28 mouse cellular contexts compared by ENCODE assay signal in the genomic region with DNA sequence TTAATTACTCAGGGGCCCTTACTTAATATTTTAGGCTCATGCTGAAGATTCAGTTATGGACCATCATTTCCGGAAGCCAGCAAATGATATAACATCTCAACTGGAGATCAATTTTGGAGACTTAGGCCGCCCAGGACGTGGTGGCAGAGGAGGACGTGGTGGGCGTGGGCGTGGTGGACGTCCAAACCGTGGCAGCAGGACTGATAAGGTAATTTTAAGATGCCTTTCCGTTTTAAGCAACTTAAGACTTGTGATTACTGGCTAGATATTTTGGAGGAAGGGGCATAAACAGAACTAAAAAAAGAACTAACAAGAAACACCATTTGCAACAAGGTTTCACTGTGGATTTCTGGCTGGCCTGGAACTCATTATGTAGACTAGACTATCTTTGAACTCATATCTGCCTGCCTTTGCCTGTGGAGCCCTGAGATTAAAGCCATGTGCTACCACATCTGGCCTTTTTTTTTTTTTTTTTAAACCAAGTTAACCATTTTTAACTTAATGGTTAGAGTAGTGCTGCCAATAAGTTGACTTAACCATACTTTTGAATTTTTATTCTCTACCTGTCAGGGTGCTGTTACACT. TPM values are rescaled to one million over a fixed set of nuclear protein-coding genes. Genes with fewer than 3 reads are reported as not detected.
DNase-seq lines count a peak whose midpoint lies in the region; ATAC-seq lines count a peak whose summit lies in the region.
"Had no signal": no experiment of that assay in that cellular context is flagged by ENCODE, and none has a peak within 500 bp of the region (broad histone marks: within the 10 kb centered on the region; RNA-seq: fewer than 3 reads in every experiment).

No protein-coding gene starts in this region.

- H3K4me3 ChIP-seq in embryonic facial prominence, embryonic 11.5 days (ENCODE audit: low read depth, low read length), result no peak overlapping the region
- no peak overlapping the region for H3K4me3 ChIP-seq in embryonic facial prominence, embryonic 10.5 days
- H3K4me3 ChIP-seq in liver, embryonic 15.5 days (replicated peaks), result no peak overlapping the region
- H3K4me3 ChIP-seq in hindbrain, embryonic 16.5 days (ENCODE audit: low read length), result no peak overlapping the region
- H3K4me3 ChIP-seq: embryonic facial prominence, embryonic 13.5 days; erythroblast, embryonic 14.5 days; forebrain, embryonic 12.5 days; hindbrain, embryonic 10.5 days; hindbrain, embryonic 15.5 days; lung, embryonic 15.5 days; midbrain, embryonic 12.5 days; neural tube, embryonic 13.5 days; stomach, embryonic 15.5 days had no signal

- no peak overlapping the region for H3K4me2 ChIP-seq in embryonic facial prominence, embryonic 11.5 days (ENCODE audit: low read depth, low read length)
- no peak overlapping the region for H3K4me2 ChIP-seq in liver, embryonic 15.5 days
- no peak overlapping the region for H3K4me2 ChIP-seq in hindbrain, embryonic 16.5 days (ENCODE audit: low read length)
- H3K4me2 ChIP-seq: embryonic facial prominence, embryonic 13.5 days; forebrain, embryonic 12.5 days; hindbrain, embryonic 15.5 days; lung, embryonic 15.5 days; midbrain, embryonic 12.5 days; neural tube, embryonic 13.5 days; stomach, embryonic 15.5 days had no signal

- ATAC-seq in embryonic facial prominence, embryonic 11.5 days (replicated peaks; ENCODE audit: insufficient number of reproducible peaks, low FRiP score, low TSS enrichment, low read depth), result no peak
- ATAC-seq in granulocyte monocyte progenitor cell, adult 5-6 weeks (replicated peaks; ENCODE audit: poor library complexity, severe bottlenecking), result 0 out of 2 replicates have a peak, but pooled peaks have one; percentile 30
- peak; percentile 47; the same call in 1 of the 2 replicates for ATAC-seq in liver, embryonic 15.5 days (ENCODE audit: insufficient read depth)
- ATAC-seq in hindbrain, embryonic 16.5 days, result no peak
- ATAC-seq: forebrain, postnatal 0 days had no signal

- WGBS in embryonic facial prominence, embryonic 11.5 days, result 75% methylated on average over 9 of the region's 9 CpGs
- 85% methylated on average over 9 of the region's 9 CpGs for WGBS in embryonic facial prominence, embryonic 10.5 days
- WGBS in liver, embryonic 15.5 days (ENCODE audit: insufficient replicate concordance), result 22% methylated on average over 9 of the region's 9 CpGs
- WGBS in hindbrain, embryonic 16.5 days, result 92% methylated on average over 9 of the region's 9 CpGs

- DNase-seq in embryonic facial prominence, embryonic 11.5 days (ENCODE audit: low spot score), result peak; percentile 59
- no peak for DNase-seq in embryonic facial prominence, embryonic 10.5 days (ENCODE audit: low spot score)
- peak; percentile 33 for DNase-seq in MEL-GATA-1-ER (ENCODE audit: extremely low read depth, low read depth)
- DNase-seq in left cerebral cortex, adult 9 months (ENCODE audit: low spot score in 2 of 2), result no peak
- no peak for DNase-seq in gastrocnemius, adult 18-20 months (ENCODE audit: low spot score)
- DNase-seq: adrenal gland, adult 8-10 months; cerebellum, adult 18-20 months; cerebellum, postnatal 10 days; forebrain, postnatal 0 days; gastrocnemius, postnatal 10 days; heart, postnatal 14 days; kidney, adult 2 months; kidney, postnatal 36 days; layer of hippocampus, postnatal 36 days; thymus, adult 18-20 months; thymus, postnatal 25 days had no signal

- H3K27ac ChIP-seq in embryonic facial prominence, embryonic 11.5 days (replicated peaks; ENCODE audit: low read depth, low read length), result no peak overlapping the region
- no peak overlapping the region for H3K27ac ChIP-seq in embryonic facial prominence, embryonic 10.5 days (replicated peaks)
- no peak overlapping the region for H3K27ac ChIP-seq in liver, embryonic 15.5 days (replicated peaks)
- no peak overlapping the region for H3K27ac ChIP-seq in hindbrain, embryonic 16.5 days (ENCODE audit: low read depth, low read length)
- H3K27ac ChIP-seq: embryonic facial prominence, embryonic 13.5 days; forebrain, embryonic 12.5 days; hindbrain, embryonic 10.5 days; hindbrain, embryonic 15.5 days; lung, embryonic 15.5 days; midbrain, embryonic 12.5 days; neural tube, embryonic 13.5 days; stomach, embryonic 15.5 days had no signal

- H3K36me3 ChIP-seq in embryonic facial prominence, embryonic 11.5 days (replicated peaks; ENCODE audit: control insufficient read depth, insufficient read depth, low read depth, low read length), result no peaks in the 10 kb centered on the region; the same call in 1 of the 2 replicates
- peaks cover 96% of the 10 kb centered on the region for H3K36me3 ChIP-seq in embryonic facial prominence, embryonic 10.5 days (replicated peaks)
- peaks cover 68% of the 10 kb centered on the region for H3K36me3 ChIP-seq in liver, embryonic 15.5 days (replicated peaks)
- peaks cover 13% of the 10 kb centered on the region for H3K36me3 ChIP-seq in hindbrain, embryonic 16.5 days (ENCODE audit: control insufficient read depth, insufficient read depth, low read length)
- H3K36me3 ChIP-seq: stomach, embryonic 15.5 days had no signal

- H3K9me3 ChIP-seq in embryonic facial prominence, embryonic 11.5 days (replicated peaks; ENCODE audit: control insufficient read depth, low read length), result no peaks in the 10 kb centered on the region
- H3K9me3 ChIP-seq in embryonic facial prominence, embryonic 10.5 days, result no peaks in the 10 kb centered on the region
- H3K9me3 ChIP-seq in liver, embryonic 15.5 days (replicated peaks), result no peaks in the 10 kb centered on the region
- no peaks in the 10 kb centered on the region for H3K9me3 ChIP-seq in hindbrain, embryonic 16.5 days (ENCODE audit: control insufficient read depth, low read length)
- H3K9me3 ChIP-seq: embryonic facial prominence, embryonic 13.5 days; forebrain, embryonic 12.5 days; hindbrain, embryonic 10.5 days; hindbrain, embryonic 15.5 days; lung, embryonic 15.5 days; midbrain, embryonic 12.5 days; neural tube, embryonic 13.5 days; stomach, embryonic 15.5 days had no signal

- no peak overlapping the region for H3K9ac ChIP-seq in embryonic facial prominence, embryonic 11.5 days (replicated peaks; ENCODE audit: low read length)
- no peak overlapping the region for H3K9ac ChIP-seq in liver, embryonic 15.5 days
- no peak overlapping the region for H3K9ac ChIP-seq in hindbrain, embryonic 16.5 days (ENCODE audit: low read depth, low read length)
- H3K9ac ChIP-seq: embryonic facial prominence, embryonic 13.5 days; forebrain, embryonic 12.5 days; forebrain, postnatal 0 days; hindbrain, embryonic 15.5 days; lung, embryonic 15.5 days; midbrain, embryonic 12.5 days; neural tube, embryonic 13.5 days; stomach, embryonic 15.5 days had no signal

- no peaks in the 10 kb centered on the region for H3K27me3 ChIP-seq in embryonic facial prominence, embryonic 11.5 days (ENCODE audit: control insufficient read depth, insufficient read depth, low read length)
- no peaks in the 10 kb centered on the region for H3K27me3 ChIP-seq in embryonic facial prominence, embryonic 10.5 days (replicated peaks; ENCODE audit: low read depth, poor library complexity, severe bottlenecking)
- no peaks in the 10 kb centered on the region for H3K27me3 ChIP-seq in liver, embryonic 15.5 days
- H3K27me3 ChIP-seq in hindbrain, embryonic 16.5 days (replicated peaks; ENCODE audit: control insufficient read depth, insufficient read depth, low read length), result no peaks in the 10 kb centered on the region
- H3K27me3 ChIP-seq: embryonic facial prominence, embryonic 13.5 days; forebrain, embryonic 12.5 days; hindbrain, embryonic 15.5 days; lung, embryonic 15.5 days; midbrain, embryonic 12.5 days; neural tube, embryonic 13.5 days; stomach, embryonic 15.5 days had no signal

- no peaks in the 10 kb centered on the region for H3K4me1 ChIP-seq in embryonic facial prominence, embryonic 11.5 days (ENCODE audit: control insufficient read depth, insufficient read depth, low read length)
- no peaks in the 10 kb centered on the region for H3K4me1 ChIP-seq in embryonic facial prominence, embryonic 10.5 days
- H3K4me1 ChIP-seq in liver, embryonic 15.5 days (replicated peaks), result peaks cover 9% of the 10 kb centered on the region; the same call in 1 of the 2 replicates
- no peaks in the 10 kb centered on the region for H3K4me1 ChIP-seq in hindbrain, embryonic 16.5 days (ENCODE audit: control insufficient read depth, insufficient read depth, low read depth, low read length)
- H3K4me1 ChIP-seq: forebrain, embryonic 12.5 days; hindbrain, embryonic 10.5 days; hindbrain, embryonic 15.5 days; lung, embryonic 15.5 days; midbrain, embryonic 12.5 days; neural tube, embryonic 13.5 days; stomach, embryonic 15.5 days had no signal

RNA-seq across cellular contexts. Expression of a gene that starts 43.7 kb away (rescaled TPM):
- 640 and 669 TPM in 2 replicates for polyA plus RNA-seq in embryonic facial prominence, embryonic 11.5 days (2014; fragmentation: Nextera tagmentation; extraction: Ambion mirVana)
- polyA plus RNA-seq in embryonic facial prominence, embryonic 10.5 days (2016; fragmentation: Nextera tagmentation; extraction: Ambion mirVana), result 503 and 518 TPM in 2 replicates
- 799 and 903 TPM in 2 replicates for total RNA-seq in granulocyte monocyte progenitor cell, adult 5-6 weeks (2014; fragmentation: Nextera tagmentation)
- 2,516 and 2,875 TPM in 2 replicates for total RNA-seq in granulocyte monocyte progenitor cell, adult 5-6 weeks (2017)
- 215 and 231 TPM in 2 replicates for polyA plus RNA-seq in liver, embryonic 15.5 days (2015; fragmentation: Nextera tagmentation; extraction: Ambion mirVana)
- 277 and 281 TPM in 2 replicates for polyA plus RNA-seq in hindbrain, embryonic 16.5 days (2015; fragmentation: Nextera tagmentation; extraction: Ambion mirVana)
- total RNA-seq in gastrocnemius, adult 18-20 months (2021), result 100 to 1,000 TPM; 318 to 338 TPM

Comparison
In these comparisons a context has a peak if more than half of its experiments do, and no peak if none do; other contexts are left out.
1. DNase-seq: peak in embryonic facial prominence, embryonic 11.5 days (single experiment) and MEL-GATA-1-ER (single experiment); none in embryonic facial prominence, embryonic 10.5 days (single experiment), left cerebral cortex, adult 9 months (0 of 2) and gastrocnemius, adult 18-20 months (single experiment).
2. ATAC-seq: peak in granulocyte monocyte progenitor cell, adult 5-6 weeks (single experiment) and liver, embryonic 15.5 days (single experiment); none in embryonic facial prominence, embryonic 11.5 days (single experiment) and hindbrain, embryonic 16.5 days (single experiment).